Mouse (Mus musculus): Measurements from ENCODE around the gene Fam89b.

Fam89b gene

DNA sequence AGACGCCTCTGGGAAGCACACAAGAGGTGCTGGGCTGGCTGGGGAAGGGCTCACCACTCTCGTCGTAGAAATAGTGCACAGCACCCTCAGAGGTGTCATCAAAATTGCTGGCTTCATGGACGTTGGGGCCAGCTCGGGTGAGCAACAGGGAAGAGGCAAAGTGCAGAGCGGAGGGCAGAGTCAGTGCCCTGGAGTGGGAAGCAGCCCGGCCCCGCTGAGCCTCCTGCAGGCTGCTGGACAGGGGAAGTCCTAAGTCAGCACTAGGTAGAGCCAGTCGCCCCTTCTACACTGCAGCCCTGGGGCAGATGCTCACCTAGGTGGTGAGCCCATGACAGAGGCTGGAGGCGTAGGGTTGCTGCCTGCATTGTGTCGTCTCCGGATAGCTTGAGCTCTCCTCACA is 45.2 kb downstream of the Fam89b start:
- DNase-seq (ENCODE audit: low spot score), result no peak

GRCm38 (mm10) chr19:5680432-5680831 is 49.0 kb downstream of the Fam89b start:
- DNase-seq (ENCODE audit: low spot score), result no peak

Data from MN1 (cell line).